Mouse (Mus musculus): ENCODE data around the gene Erp29. TPM values are rescaled to one million over a fixed set of nuclear protein-coding genes. Genes with fewer than 3 reads are reported as not detected.

Erp29 gene
- total RNA-seq, 2 experiments from 2014 or later: 115 to 128 TPM

DNA sequence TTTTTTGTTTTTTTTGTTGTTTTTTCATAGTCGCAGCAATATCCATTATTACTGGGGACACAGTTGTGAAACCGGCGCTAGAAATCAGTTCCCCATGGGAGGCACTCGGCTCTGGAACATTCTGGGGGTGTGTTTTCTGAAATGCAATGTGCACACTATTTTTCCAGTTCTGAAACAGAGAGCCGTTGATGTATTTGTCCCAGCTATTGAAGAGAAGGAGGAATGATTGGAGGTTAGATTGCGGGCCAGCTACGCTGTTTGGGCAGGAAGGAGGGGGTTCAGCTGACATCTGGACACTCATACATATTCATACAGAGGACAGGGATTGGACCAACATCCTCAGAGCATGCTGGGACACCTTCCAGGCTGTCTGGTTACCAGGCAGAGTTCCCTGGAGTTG lies 63.2 kb downstream of the Erp29 start:
- peak; percentile 47 for DNase-seq

DNA sequence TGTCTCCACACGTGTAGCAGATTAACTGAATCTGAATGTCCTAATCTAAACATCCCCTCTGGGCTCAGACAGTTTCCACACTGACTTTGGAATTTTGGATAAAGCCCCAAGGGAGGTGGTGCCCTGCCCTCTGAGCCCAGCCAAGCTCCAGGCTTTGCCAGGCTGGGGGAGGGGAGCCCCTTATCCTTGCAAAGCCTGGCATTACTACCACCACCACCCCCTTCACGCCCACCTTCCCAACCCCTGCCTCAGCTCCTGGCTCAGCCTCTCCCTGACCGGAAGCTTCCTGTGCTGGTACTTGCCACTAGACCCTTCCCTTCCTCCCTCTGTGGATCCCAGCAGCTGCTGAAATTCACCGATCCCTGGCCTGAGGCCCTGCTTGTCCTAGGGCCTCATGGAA lies 65.2 kb downstream of the Erp29 start:
- peak; percentile 59 for DNase-seq

DNA sequence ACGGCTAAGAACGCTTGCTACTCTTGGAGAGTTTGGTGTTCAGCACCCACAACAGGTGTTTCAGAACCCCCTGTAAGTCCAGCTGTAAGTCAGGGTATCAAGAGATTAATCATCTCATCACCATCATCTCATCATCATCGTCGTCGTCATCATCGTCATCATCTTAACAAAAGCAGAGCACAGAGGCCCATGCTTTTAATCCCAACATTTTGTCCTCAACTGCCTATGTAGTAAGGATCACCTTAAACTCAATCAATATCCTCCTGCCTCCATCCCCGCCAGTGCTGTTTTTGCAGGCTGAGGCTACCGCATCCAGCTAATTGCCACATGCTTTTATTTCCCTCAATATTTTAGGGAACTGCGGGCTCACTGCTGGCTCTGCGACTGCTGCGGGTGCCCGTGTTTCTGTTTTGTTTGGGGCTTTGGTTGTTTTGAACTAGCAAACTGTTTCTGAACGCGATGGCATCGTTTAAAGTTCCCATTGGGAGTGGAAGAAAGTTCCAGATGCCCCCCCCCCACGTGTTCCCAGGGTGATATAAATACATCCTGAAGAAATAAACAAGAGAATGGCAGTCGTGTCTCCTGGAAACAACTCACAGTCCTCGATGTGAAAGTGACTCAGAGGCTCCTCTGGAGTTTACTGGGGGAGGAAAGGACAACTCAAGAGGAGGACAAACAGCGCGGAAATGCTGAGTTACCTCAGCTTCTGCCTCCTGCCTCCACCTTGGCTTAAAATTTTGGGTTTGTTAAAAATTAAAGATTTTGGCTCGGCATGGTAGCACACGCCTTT lies 66.0 kb downstream of the Erp29 start:
- no peak for DNase-seq

DNA sequence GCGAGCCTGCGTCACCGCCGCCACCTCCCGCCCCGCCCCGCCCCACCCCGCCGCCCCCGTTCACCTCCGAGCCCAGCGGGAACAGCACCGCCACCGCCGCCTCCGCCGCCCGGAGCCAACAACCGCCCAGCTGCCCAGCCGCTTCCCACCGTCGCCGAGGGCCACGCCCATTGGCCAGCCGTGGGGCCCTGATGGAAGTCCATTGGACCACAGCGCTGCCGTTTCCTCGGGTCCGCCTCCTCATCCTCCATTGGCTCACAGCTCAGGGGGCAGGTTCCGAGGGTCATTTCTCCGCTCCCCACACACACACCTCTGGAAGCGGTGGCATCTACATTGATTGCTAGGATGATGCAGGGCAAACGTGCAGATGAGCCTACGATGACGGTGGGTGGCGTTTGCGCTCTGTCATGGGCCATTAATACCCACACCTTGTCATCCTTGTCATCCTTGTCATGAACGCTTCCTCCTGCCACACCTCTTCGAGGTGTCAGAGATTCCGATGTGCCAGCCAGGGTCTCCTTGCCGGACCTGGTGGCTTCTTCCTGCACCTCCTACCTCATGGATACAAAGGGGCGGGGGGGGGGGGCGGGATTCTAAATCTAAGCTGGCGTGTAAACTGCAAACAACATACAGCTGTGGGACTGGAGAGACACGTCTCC lies 66.7 kb downstream of the Erp29 start, which contains the start of gene Trafd1:
Gene Trafd1, minus strand, starts transcription at position 172 of the 659 bp plus-strand sequence.
- DNase-seq: peak; percentile 97

DNA sequence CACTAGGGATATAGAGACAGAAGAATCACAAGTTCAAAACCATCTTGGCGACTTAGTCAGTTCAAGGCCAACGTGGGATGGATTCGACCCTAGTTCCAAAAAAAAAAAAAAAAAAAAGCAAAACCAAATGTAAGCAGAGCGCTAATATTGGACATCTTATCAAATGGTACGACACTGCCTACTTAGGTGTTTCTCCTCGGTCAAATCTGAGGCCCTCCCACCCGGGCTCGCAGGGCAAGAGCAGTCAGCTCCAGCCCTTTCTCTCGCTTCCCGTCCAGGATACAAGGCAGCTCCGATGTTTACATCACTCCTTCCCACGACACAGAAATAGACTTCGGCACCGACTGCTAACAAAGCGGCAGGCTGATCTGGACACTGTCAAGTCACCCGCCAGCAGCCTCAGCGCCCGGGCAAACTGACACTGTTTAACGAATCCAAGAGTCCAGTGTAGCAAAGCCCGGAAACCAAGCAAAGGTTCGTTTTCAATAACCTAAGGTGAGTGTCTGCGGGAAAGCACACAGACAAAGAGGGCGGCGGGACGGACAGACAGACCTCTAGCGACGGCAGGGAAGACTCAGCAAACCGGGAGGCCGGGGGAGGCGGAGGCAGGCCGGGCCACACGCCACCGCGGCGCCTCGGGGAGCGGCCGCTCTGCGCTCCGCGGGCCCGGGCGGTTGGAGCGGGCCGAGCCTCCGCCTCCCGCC lies 67.4 kb downstream of the Erp29 start:
- DNase-seq: no peak

DNA sequence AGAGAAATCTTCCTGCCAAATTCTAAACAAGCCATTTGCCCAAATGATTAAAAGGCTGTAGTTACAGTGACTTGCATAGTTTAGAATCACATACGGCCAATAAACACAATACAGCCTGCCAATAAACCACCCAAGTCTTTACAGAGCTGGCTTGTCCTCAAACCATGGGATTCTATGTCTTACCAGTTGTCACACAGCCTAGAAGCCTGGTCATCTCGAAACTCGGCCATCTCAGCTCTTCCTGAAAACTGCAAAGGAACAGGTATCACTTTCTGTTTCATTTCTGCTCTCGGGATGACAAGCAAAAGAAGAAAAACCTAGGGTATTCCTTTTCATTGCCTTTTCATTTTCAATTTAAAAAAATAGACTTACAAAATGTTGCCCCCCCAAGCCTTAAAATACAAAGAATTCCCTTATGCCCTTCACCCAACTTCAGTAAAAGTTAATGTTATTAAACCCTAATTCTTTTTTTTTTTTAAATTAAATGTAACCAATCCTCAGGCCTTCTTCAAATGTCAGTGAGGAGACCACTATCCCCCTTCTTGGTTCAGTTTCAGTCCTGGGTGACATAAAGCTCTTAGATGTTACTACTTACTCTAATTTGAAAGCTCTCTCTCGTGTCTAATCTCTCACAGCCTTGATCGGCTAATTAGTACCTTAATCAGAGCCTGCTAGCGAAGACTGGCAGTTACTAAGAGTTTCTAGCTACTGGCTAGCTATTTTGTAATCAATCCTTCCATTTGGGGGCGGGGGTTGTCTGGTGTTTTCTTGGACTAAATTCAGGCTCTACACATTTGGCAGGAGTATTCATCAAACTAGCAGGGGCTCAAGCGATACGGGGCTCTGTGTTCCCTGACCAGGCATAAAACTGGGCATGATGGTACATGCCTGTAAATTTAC lies 68.2 kb downstream of the Erp29 start:
- no peak for DNase-seq

DNA sequence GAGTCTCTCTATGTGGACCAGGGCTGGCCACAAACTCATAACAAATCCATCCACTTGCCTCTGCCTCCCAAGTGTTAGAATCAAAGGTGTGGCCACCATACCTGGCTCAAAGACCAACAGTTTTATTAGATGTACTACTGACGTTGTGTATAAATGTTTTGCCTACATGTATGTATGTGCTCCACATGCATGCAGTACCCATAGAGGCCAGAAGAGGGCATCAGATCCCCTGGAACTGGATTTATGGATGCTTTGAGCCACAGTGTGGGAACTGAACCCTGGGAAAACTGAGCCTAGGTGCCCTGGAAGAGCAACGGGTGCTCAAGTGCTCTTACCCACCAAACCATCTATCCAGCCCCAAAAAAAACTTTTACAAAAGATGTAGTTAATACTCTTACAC lies 71.6 kb downstream of the Erp29 start:
- DNase-seq: no peak

DNA sequence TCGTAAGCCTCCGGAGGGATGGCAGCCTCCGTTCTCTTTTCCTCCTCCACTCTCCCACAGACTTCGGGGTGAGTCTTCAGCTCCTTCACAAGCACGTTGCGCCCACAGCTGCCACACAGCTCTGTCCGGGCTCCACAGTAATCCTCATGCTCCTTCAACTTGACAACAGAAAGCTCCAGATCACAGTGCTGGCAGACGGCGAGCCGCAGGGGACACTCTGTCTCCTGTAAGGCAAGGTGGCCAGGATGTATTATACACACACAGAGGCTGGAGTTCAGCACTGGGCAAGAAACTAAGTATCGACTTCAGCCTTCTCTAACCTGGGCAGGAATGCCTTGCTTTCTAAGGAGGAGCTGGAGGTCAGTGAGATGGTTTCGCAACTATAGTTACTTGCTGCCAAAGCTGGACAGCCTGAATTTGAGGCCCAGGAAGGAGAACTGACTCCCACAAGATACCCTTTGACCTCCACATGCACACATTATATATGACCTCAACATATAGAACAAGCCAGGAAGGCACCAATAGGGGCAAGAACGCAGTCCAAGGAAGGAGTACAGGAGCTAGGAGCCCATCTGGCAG lies 73.5 kb downstream of the Erp29 start:
- DNase-seq: no peak

Other genes with a start within 250 kb of the Erp29 start
- gene Rpl6, start 248.0 kb downstream of the Erp29 start, total RNA-seq (2021): 1,000 to 10,000 TPM; 1,004 to 1,027 TPM
- gene Hectd4, start 232.3 kb downstream of the Erp29 start, total RNA-seq (2021): 10 to 100 TPM; 18.7 to 27.8 TPM
- gene Trafd1, start 66.9 kb downstream of the Erp29 start, total RNA-seq (2021): 10 to 100 TPM; 52.3 TPM
- 10 to 100 TPM; 31.0 to 32.1 TPM for gene Naa25, start 54.6 kb downstream of the Erp29 start, total RNA-seq (2021)
- gene Tmem116, start 613 bp downstream of the Erp29 start, total RNA-seq (2021): 1 to 10 TPM; 3.3 to 4.8 TPM
- not detected for gene Adam1b, start 50.9 kb upstream of the Erp29 start, total RNA-seq (2021)
- gene Adam1a, start 93.0 kb upstream of the Erp29 start, total RNA-seq (2021): 1 to 10 TPM; 4.1 to 4.7 TPM
- under 1 TPM in 1 of 2 experiments, not detected in 1; 1.00 TPM for gene Gm42878, start 93.0 kb upstream of the Erp29 start, total RNA-seq (2021)
- gene Mapkapk5, start 93.4 kb upstream of the Erp29 start, total RNA-seq (2021): 10 to 100 TPM; 82.2 to 90.6 TPM
- gene Aldh2, start 141.3 kb upstream of the Erp29 start, total RNA-seq (2021): 100 to 1,000 TPM; 712 to 837 TPM
- gene Acad12, start 166.4 kb upstream of the Erp29 start, total RNA-seq (2021): 10 to 100 TPM; 20.1 to 24.0 TPM
- 10 to 100 TPM; 38.6 to 43.6 TPM for gene Acad10, start 208.0 kb upstream of the Erp29 start, total RNA-seq (2021)
- 10 to 100 TPM; 57.2 to 62.6 TPM for gene Brap, start 208.1 kb upstream of the Erp29 start, total RNA-seq (2021)

All from adrenal gland, postnatal 10 days (tissue).